Mouse (Mus musculus): ENCODE data around the gene Ip6k1. TPM values are rescaled to one million over a fixed set of nuclear protein-coding genes. Genes with fewer than 3 reads are reported as not detected.

Gene Ip6k1
- 55.3 and 57.5 TPM in 2 replicates for polyA plus RNA-seq (2015; fragmentation: Nextera tagmentation; extraction: Ambion mirVana)

DNA sequence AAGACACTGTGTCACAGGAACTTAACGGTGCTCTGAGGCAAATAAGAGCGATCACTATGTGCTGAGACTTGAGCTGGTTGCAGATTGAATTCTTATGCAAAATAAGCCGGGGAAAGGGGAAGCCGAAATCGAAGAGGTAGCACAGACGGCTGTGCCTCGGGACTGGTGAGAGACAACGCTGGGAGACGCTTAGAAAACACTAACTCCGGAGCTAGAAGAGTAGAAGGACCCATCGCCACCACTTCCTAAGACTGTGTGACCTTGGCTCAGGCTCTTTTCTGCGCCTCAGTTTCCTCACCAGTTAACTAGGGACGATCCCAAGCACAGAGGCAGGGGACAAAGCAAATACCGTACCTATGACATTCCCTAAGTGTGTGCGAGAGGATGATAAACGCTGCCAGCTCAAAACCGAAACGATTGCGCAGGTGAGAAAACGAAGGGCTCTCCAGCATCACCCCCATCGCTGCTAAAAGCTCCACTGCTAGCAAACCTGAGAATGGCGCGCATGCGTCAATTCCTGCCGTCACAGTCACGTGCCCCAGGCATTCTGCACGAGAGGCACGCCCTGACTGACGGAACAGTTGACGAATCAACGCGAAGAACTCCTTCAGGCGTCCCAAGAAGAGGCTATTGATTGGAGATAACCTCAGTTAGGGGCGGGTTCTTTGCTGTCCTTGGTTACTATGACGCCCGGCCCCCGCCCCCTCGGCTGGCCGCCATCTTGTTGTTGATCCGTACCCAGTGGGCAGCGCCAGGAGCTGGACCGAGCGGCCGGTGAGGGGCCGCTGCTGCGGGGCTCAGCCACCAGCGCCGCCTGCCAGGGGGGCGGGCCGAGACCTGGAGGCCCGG, at the start of gene Ip6k1:
Ip6k1 (plus strand) TSS at position 580 of the 849 bp plus-strand sequence.
- peak within 1 kb of the TSS; percentile 99 for H3K4me3 ChIP-seq (ENCODE audit: low read length)
- H3K36me3 ChIP-seq (ENCODE audit: control insufficient read depth, insufficient read depth, low read length), result no peaks in the 10 kb centered on the region
- H3K27ac ChIP-seq (ENCODE audit: low read length), result peak within 1 kb of the TSS; percentile 94
- peaks cover 14% of the 10 kb centered on the region for H3K4me1 ChIP-seq (replicated peaks; ENCODE audit: control insufficient read depth, insufficient read depth, low read length)
- H3K27me3 ChIP-seq (ENCODE audit: control insufficient read depth, insufficient read depth, low read depth, low read length), result no peaks in the 10 kb centered on the region
- ATAC-seq (ENCODE audit: low read depth), result peak; percentile 100
- H3K4me2 ChIP-seq (ENCODE audit: low read depth, low read length), result peak within 1 kb of the TSS; percentile 69
- H3K9me3 ChIP-seq (ENCODE audit: control insufficient read depth, low read length), result no peaks in the 10 kb centered on the region
- H3K9ac ChIP-seq (ENCODE audit: low read length), result peak within 1 kb of the TSS; percentile 100
- under 1% methylated on average over 51 of the region's 51 CpGs for WGBS

DNA sequence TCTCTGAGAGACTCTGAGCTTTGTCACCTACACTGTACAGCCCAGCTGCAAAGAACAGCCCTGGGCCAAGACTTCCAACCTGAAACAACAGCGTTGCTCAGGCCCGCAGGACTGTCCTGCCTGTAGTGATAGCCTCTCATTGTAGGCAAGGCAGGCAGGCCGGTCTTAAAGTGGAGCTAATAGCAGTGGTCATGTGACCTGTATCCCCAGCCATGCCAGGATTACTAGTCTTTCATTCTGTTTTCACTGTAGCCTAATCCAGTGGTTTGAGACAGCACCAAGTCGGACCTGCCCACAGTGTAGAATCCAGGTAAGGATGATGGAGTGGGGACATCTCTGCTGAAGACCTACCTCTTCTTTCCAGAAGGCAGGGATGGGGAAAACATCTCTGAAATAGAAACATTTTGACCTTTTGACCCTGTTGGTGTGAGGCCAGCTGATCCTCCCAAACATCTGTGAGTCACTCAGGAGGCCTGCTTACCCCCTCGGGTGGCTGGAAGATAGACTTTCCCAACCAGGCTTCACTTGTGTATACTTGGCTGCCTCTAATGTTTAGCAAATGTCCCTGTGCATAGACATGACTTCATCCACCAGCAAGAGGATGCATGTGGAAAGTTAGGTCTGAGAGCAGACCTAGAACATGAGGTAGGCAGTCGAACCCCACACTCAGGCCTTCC, 46.5 kb upstream of the Ip6k1 start:
- no peak for ATAC-seq (ENCODE audit: low read depth)

DNA sequence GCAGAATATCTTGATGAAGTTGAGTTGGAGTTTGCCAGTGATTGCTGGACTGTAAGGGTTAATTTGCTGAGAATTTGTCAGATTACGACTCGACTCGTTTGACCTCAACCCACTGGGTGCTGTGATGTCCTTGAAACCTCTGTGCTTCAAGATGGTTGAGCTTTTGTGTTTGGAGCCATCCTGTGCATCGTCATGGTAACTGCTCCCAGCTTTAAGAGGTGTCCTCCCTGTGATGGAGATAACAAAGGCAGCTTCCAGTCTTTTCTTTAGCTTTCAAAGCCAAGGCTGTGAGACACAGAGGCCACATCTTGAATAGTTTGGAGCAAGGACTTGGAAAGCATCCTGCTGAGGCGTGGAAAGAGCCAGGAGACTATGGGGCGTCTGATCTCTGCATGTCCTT, 45.2 kb upstream of the Ip6k1 start:
- Histone ChIP-seq H3K9me3 (ENCODE audit: control insufficient read depth, low read length) (no peaks in the 10 kb centered on the region), H3K36me3 (ENCODE audit: control insufficient read depth, insufficient read depth, low read length) (peaks cover 12% of the 10 kb centered on the region), H3K4me2 (ENCODE audit: low read depth, low read length) (no peak overlapping the region), H3K27me3 (ENCODE audit: control insufficient read depth, insufficient read depth, low read depth, low read length) (no peaks in the 10 kb centered on the region), H3K4me3 (ENCODE audit: low read length) (no peak overlapping the region), H3K27ac (ENCODE audit: low read length) (no peak overlapping the region), H3K9ac (ENCODE audit: low read length) (no peak overlapping the region), H3K4me1 (replicated peaks; ENCODE audit: control insufficient read depth, insufficient read depth, low read length) (no peaks in the 10 kb centered on the region)
- WGBS, result 60% methylated on average over 6 of the region's 6 CpGs
- no peak for ATAC-seq (ENCODE audit: low read depth)

More for the DNA sequence above, 46.5 kb upstream of the Ip6k1 start:
- Histone ChIP-seq H3K4me3 (ENCODE audit: low read length) (no peak overlapping the region), H3K27me3 (ENCODE audit: control insufficient read depth, insufficient read depth, low read depth, low read length) (no peaks in the 10 kb centered on the region), H3K4me1 (replicated peaks; ENCODE audit: control insufficient read depth, insufficient read depth, low read length) (peaks cover 7% of the 10 kb centered on the region), H3K9me3 (ENCODE audit: control insufficient read depth, low read length) (no peaks in the 10 kb centered on the region), H3K27ac (ENCODE audit: low read length) (no peak overlapping the region), H3K4me2 (ENCODE audit: low read depth, low read length) (no peak overlapping the region), H3K36me3 (ENCODE audit: control insufficient read depth, insufficient read depth, low read length) (peaks cover 12% of the 10 kb centered on the region), H3K9ac (ENCODE audit: low read length) (no peak overlapping the region)
- 74% methylated on average over 6 of the region's 6 CpGs for WGBS

DNA sequence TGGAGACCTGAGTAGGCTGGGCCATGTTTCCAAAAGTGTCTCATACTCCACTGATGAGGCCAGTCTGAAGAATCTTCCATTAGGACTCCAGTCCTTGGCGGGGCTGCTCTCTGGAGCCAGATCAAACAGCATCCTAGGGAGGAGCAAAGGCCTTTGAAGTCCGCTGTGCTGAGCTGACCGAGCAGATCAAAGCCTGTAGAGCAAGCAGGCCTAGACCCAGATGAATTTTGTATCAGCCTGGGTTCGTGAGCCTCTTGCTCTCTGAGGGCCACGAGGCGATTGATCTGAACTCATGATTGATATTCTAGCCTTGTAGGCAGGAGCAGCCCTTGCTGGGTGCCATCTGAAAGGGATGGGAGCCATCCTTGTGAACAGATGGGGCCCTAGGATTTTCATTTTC, 42.4 kb upstream of the Ip6k1 start:
- Histone ChIP-seq H3K4me1 (replicated peaks; ENCODE audit: control insufficient read depth, insufficient read depth, low read length) (no peaks in the 10 kb centered on the region), H3K9me3 (ENCODE audit: control insufficient read depth, low read length) (no peaks in the 10 kb centered on the region), H3K36me3 (ENCODE audit: control insufficient read depth, insufficient read depth, low read length) (peaks cover 12% of the 10 kb centered on the region), H3K27me3 (ENCODE audit: control insufficient read depth, insufficient read depth, low read depth, low read length) (no peaks in the 10 kb centered on the region), H3K4me3 (ENCODE audit: low read length) (no peak overlapping the region), H3K27ac (ENCODE audit: low read length) (no peak overlapping the region), H3K4me2 (ENCODE audit: low read depth, low read length) (no peak overlapping the region), H3K9ac (ENCODE audit: low read length) (no peak overlapping the region)
- WGBS, result 49% methylated on average over 6 of the region's 6 CpGs
- no peak for ATAC-seq (ENCODE audit: low read depth)

DNA sequence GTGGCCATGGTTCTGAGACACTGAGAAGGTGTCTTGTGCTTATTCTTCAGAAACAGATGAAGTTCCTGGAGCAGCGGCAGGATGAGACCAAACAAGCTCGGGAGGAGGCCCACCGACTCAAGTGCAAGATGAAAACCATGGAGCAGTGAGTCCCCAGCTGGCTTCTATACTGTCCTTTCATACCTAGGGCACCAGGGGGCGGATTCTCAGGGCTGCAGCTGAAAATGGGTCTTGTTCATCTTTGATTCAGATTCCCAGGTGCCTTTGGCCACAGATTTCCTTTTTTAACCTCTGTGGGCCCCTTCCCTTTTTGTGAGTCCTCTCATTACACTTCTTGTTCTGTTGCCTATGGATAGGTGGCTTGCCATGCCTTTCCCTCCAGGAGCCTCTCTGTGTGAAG, 41.4 kb upstream of the Ip6k1 start:
- Histone ChIP-seq H3K27me3 (ENCODE audit: control insufficient read depth, insufficient read depth, low read depth, low read length) (no peaks in the 10 kb centered on the region), H3K9ac (ENCODE audit: low read length) (no peak overlapping the region), H3K36me3 (ENCODE audit: control insufficient read depth, insufficient read depth, low read length) (peaks cover 12% of the 10 kb centered on the region), H3K9me3 (ENCODE audit: control insufficient read depth, low read length) (no peaks in the 10 kb centered on the region), H3K4me3 (ENCODE audit: low read length) (no peak overlapping the region), H3K4me2 (ENCODE audit: low read depth, low read length) (no peak overlapping the region), H3K4me1 (replicated peaks; ENCODE audit: control insufficient read depth, insufficient read depth, low read length) (no peaks in the 10 kb centered on the region), H3K27ac (ENCODE audit: low read length) (no peak overlapping the region)
- WGBS, result 63% methylated on average over 4 of the region's 4 CpGs
- ATAC-seq (ENCODE audit: low read depth), result no peak

DNA sequence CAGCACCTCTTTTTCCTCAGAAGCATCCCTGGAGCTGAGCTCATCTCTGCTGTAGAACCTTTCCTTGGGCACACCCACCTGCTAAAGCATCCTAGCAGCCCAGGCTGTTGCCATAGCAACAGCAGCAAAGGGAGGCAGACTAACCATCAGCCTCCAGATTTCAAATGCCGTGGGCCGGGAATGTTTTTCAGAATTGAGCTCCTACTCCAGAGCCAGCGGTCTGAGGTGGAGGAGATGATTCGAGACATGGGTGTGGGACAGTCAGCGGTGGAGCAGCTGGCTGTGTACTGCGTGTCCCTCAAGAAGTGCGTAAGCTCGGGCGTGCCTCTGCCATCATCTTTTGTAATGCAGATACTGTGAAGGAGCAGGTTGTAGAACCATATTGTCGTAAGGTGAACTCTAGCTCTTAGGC, 40.9 kb upstream of the Ip6k1 start:
- no peaks in the 10 kb centered on the region for H3K9me3 ChIP-seq (ENCODE audit: control insufficient read depth, low read length)
- H3K4me1 ChIP-seq (replicated peaks; ENCODE audit: control insufficient read depth, insufficient read depth, low read length), result no peaks in the 10 kb centered on the region
- H3K4me3 ChIP-seq (ENCODE audit: low read length), result no peak overlapping the region
- ATAC-seq (ENCODE audit: low read depth), result no peak
- H3K36me3 ChIP-seq (ENCODE audit: control insufficient read depth, insufficient read depth, low read length), result peaks cover 12% of the 10 kb centered on the region
- 85% methylated on average over 10 of the region's 10 CpGs for WGBS
- H3K27me3 ChIP-seq (ENCODE audit: control insufficient read depth, insufficient read depth, low read depth, low read length), result no peaks in the 10 kb centered on the region
- no peak overlapping the region for H3K27ac ChIP-seq (ENCODE audit: low read length)
- H3K9ac ChIP-seq (ENCODE audit: low read length), result no peak overlapping the region
- no peak overlapping the region for H3K4me2 ChIP-seq (ENCODE audit: low read depth, low read length)

DNA sequence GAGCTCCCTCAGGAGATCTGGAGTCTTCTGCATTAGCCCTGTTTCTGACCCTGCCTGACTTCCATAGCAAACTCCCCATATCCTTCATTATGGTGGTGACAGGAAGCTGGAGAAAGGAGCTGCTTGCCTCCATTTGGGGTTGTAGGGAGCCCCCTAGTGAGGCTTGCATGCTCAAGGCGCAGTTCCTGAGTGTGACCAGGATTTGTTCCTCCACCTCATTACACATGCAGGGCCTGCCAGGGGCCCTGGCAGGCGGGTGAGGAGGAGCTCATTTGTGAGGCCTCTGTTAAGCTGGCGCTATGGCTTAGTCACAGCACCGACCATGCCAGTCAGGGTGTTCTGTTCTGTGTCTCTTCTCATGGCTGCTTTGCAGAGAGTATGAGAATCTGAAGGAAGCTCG, 40.4 kb upstream of the Ip6k1 start:
- Histone ChIP-seq H3K36me3 (ENCODE audit: control insufficient read depth, insufficient read depth, low read length) (peaks cover 11% of the 10 kb centered on the region), H3K9ac (ENCODE audit: low read length) (no peak overlapping the region), H3K27me3 (ENCODE audit: control insufficient read depth, insufficient read depth, low read depth, low read length) (no peaks in the 10 kb centered on the region), H3K4me3 (ENCODE audit: low read length) (no peak overlapping the region), H3K4me2 (ENCODE audit: low read depth, low read length) (no peak overlapping the region), H3K9me3 (ENCODE audit: control insufficient read depth, low read length) (no peaks in the 10 kb centered on the region), H3K4me1 (replicated peaks; ENCODE audit: control insufficient read depth, insufficient read depth, low read length) (no peaks in the 10 kb centered on the region), H3K27ac (ENCODE audit: low read length) (no peak overlapping the region)
- peak; percentile 44; the same call in 1 of the 2 replicates for ATAC-seq (ENCODE audit: low read depth)
- WGBS, result 44% methylated on average over 5 of the region's 5 CpGs

DNA sequence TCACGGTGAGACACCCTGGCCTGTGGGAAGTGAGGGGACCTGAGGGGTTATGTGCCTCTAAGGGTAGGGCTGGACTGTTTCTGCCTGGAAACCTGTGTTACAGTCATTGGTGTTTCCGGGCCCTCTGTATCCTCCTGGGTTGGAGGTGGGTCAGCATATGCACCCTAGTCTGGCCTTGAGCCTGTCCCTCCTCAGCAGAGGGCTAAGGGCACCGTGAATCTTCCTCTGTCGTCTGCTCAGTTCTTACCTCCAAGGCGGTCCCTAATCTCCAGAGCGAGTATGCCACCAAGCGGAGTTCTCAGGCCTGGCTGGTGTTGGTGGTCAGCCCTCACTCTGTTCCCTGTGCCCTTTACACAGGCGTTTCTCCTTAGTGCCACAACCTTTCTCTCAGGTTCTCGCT, 39.4 kb upstream of the Ip6k1 start:
- Histone ChIP-seq H3K4me2 (ENCODE audit: low read depth, low read length) (no peak overlapping the region), H3K9me3 (ENCODE audit: control insufficient read depth, low read length) (no peaks in the 10 kb centered on the region), H3K27ac (ENCODE audit: low read length) (no peak overlapping the region), H3K4me1 (replicated peaks; ENCODE audit: control insufficient read depth, insufficient read depth, low read length) (no peaks in the 10 kb centered on the region), H3K36me3 (ENCODE audit: control insufficient read depth, insufficient read depth, low read length) (peaks cover 6% of the 10 kb centered on the region), H3K9ac (ENCODE audit: low read length) (no peak overlapping the region), H3K4me3 (ENCODE audit: low read length) (no peak overlapping the region), H3K27me3 (ENCODE audit: control insufficient read depth, insufficient read depth, low read depth, low read length) (no peaks in the 10 kb centered on the region)
- ATAC-seq (ENCODE audit: low read depth), result no peak
- WGBS, result 85% methylated on average over 9 of the region's 9 CpGs

DNA sequence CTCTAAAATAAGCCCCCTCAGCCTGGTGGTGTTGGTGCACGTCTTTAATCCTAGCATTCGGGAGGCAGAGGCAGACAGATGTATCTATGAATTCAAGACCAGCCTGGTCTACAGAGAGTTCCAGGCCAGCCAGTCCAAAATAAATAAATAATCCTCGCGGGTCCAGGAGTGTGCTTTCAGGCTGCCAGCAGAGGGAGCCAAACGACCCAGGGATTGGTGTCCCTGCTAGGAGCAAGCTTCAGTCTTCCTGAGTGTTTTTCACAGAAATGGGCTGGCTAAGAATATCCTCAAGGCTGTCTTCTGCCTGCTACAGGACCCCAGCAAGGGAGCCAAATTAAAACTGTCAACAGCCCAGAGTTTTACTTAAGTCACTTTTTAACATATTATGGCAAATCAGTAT, 38.6 kb upstream of the Ip6k1 start:
- Histone ChIP-seq H3K36me3 (ENCODE audit: control insufficient read depth, insufficient read depth, low read length) (peaks cover 12% of the 10 kb centered on the region), H3K27ac (ENCODE audit: low read length) (no peak overlapping the region), H3K4me1 (replicated peaks; ENCODE audit: control insufficient read depth, insufficient read depth, low read length) (no peaks in the 10 kb centered on the region), H3K27me3 (ENCODE audit: control insufficient read depth, insufficient read depth, low read depth, low read length) (no peaks in the 10 kb centered on the region), H3K4me2 (ENCODE audit: low read depth, low read length) (no peak overlapping the region), H3K9me3 (ENCODE audit: control insufficient read depth, low read length) (no peaks in the 10 kb centered on the region), H3K9ac (ENCODE audit: low read length) (no peak overlapping the region), H3K4me3 (ENCODE audit: low read length) (no peak overlapping the region)
- peak; percentile 72 for ATAC-seq (ENCODE audit: low read depth)
- WGBS, result 14% methylated on average over 5 of the region's 5 CpGs

All from lung, embryonic 16.5 days (tissue).